Mouse (Mus musculus): ENCODE results near the gene Sar1b. TPM values are rescaled to one million over a fixed set of nuclear protein-coding genes. Genes with fewer than 3 reads are reported as not detected.

The Sar1b gene
- polyA plus RNA-seq, 1 experiment from 2014 or later, result 112 TPM

GRCm38 (mm10) chr11:51763955-51764354, 468 bp downstream of the Sar1b start:
- Histone ChIP-seq H3K36me3 (ENCODE audit: control insufficient read depth, insufficient read depth, low read length) (no peaks in the 10 kb centered on the region), H3K4me1 (ENCODE audit: control insufficient read depth, insufficient read depth, low read length) (peaks cover 13% of the 10 kb centered on the region), H3K27ac (replicated peaks; ENCODE audit: low read depth, low read length) (no peak overlapping the region), H3K9me3 (ENCODE audit: control insufficient read depth, low read length) (no peaks in the 10 kb centered on the region), H3K4me2 (ENCODE audit: low read depth, low read length) (peak overlapping the region; percentile 89), H3K4me3 (ENCODE audit: low read depth, low read length) (peak overlapping the region; percentile 88), H3K9ac (ENCODE audit: low read depth, low read length) (peak overlapping the region; percentile 86), H3K27me3 (replicated peaks; ENCODE audit: control insufficient read depth, insufficient read depth, low read length) (no peaks in the 10 kb centered on the region; the same call in 1 of the 2 replicates)
- WGBS, result 5% methylated on average over 13 of the region's 13 CpGs
- DNase-seq (ENCODE audit: low spot score) (no peak), ATAC-seq (ENCODE audit: low read depth) (no peak)

DNA sequence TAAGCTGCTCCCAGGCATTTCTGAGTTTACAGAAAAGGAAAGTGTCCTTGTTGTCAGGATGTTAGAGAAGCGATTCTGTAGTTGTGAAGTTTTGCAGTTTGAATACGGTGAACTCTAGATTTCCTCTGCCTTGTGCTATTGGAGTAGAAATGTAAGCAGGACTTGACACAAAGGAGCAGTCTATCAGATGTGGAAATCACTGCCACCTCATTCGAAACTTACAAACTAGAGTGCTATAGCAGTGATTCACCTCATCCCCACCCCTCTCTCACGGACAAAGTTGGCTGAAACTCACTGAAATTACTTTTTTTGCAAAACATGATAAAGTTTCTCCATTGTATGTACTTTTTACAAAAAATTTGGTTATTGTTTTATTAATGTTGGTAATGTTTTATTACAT, 1.3 kb downstream of the Sar1b start:
- no peak for ATAC-seq (ENCODE audit: low read depth)
- Histone ChIP-seq H3K4me3 (ENCODE audit: low read depth, low read length) (peak overlapping the region; percentile 88), H3K9ac (ENCODE audit: low read depth, low read length) (peak overlapping the region; percentile 86; the same call in 1 of the 2 replicates), H3K27me3 (replicated peaks; ENCODE audit: control insufficient read depth, insufficient read depth, low read length) (no peaks in the 10 kb centered on the region; the same call in 1 of the 2 replicates), H3K4me1 (ENCODE audit: control insufficient read depth, insufficient read depth, low read length) (peaks cover 13% of the 10 kb centered on the region), H3K9me3 (ENCODE audit: control insufficient read depth, low read length) (no peaks in the 10 kb centered on the region), H3K36me3 (ENCODE audit: control insufficient read depth, insufficient read depth, low read length) (no peaks in the 10 kb centered on the region), H3K4me2 (ENCODE audit: low read depth, low read length) (peak overlapping the region; percentile 89), H3K27ac (replicated peaks; ENCODE audit: low read depth, low read length) (no peak overlapping the region)
- DNase-seq (ENCODE audit: low spot score), result no peak
- WGBS, result 82% methylated on average over 4 of the region's 4 CpGs

- Histone ChIP-seq H3K27ac (replicated peaks; ENCODE audit: low read depth, low read length) (no peak overlapping the region), H3K27me3 (replicated peaks; ENCODE audit: control insufficient read depth, insufficient read depth, low read length) (no peaks in the 10 kb centered on the region), H3K4me1 (ENCODE audit: control insufficient read depth, insufficient read depth, low read length) (peaks cover 13% of the 10 kb centered on the region), H3K4me3 (ENCODE audit: low read depth, low read length) (no peak overlapping the region), H3K9ac (ENCODE audit: low read depth, low read length) (no peak overlapping the region), H3K4me2 (ENCODE audit: low read depth, low read length) (no peak overlapping the region), H3K9me3 (ENCODE audit: control insufficient read depth, low read length) (no peaks in the 10 kb centered on the region), H3K36me3 (ENCODE audit: control insufficient read depth, insufficient read depth, low read length) (no peaks in the 10 kb centered on the region)
- WGBS, result 72% methylated on average over 8 of the region's 8 CpGs
- DNase-seq (ENCODE audit: low spot score), result no peak
- ATAC-seq (ENCODE audit: low read depth), result no peak
These were observed 4.2 kb downstream of the Sar1b start for GRCm38 (mm10) chr11:51767579-51768220.

DNA sequence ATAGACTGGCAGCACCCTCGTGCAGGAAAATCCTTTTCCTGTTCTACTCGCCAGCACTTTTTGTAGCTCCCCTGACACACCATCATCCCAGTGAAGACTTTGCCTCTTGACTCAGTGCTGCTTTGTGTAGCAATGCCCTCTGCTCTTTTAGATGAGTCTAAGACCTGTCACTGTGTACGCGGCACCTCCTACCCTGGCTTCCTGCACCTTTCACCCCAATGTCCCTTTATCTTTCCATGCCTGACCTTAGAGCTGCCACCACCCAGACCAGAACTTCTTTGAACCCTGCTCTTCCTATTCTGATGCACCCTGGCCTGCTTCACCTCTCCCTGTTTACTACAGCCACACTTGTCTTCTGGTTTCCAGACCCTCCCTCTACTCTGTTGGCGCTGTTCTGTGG, 4.8 kb downstream of the Sar1b start:
- Histone ChIP-seq H3K36me3 (ENCODE audit: control insufficient read depth, insufficient read depth, low read length) (no peaks in the 10 kb centered on the region), H3K27ac (replicated peaks; ENCODE audit: low read depth, low read length) (no peak overlapping the region), H3K4me1 (ENCODE audit: control insufficient read depth, insufficient read depth, low read length) (peaks cover 7% of the 10 kb centered on the region), H3K4me3 (ENCODE audit: low read depth, low read length) (no peak overlapping the region), H3K27me3 (replicated peaks; ENCODE audit: control insufficient read depth, insufficient read depth, low read length) (no peaks in the 10 kb centered on the region), H3K4me2 (ENCODE audit: low read depth, low read length) (no peak overlapping the region), H3K9ac (ENCODE audit: low read depth, low read length) (no peak overlapping the region), H3K9me3 (ENCODE audit: control insufficient read depth, low read length) (no peaks in the 10 kb centered on the region)
- 86% methylated on average over 5 of the region's 5 CpGs for WGBS
- DNase-seq (ENCODE audit: low spot score), result no peak
- ATAC-seq (ENCODE audit: low read depth), result no peak

DNA sequence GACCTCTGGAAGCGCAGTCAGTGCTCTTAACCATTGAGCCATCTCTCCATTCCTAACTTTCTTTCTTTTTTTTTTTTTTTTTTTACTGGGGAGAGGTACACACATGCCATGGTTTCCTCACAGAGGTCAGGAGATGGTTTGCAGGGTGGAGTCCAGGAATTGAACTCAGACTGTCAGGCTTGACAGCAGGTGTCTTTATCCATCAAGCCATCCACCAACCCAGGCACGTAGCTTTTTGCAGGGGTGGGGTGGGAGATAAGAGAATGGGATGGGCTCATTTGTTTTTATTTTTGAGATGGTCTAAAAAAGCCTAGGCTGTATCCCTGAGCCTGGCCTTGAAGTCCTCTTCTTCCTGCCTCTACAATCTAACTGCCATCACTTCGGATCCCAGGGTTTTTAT, 12.0 kb downstream of the Sar1b start:
- Histone ChIP-seq H3K4me2 (ENCODE audit: low read depth, low read length) (no peak overlapping the region), H3K9ac (ENCODE audit: low read depth, low read length) (no peak overlapping the region), H3K4me3 (ENCODE audit: low read depth, low read length) (no peak overlapping the region), H3K27me3 (replicated peaks; ENCODE audit: control insufficient read depth, insufficient read depth, low read length) (no peaks in the 10 kb centered on the region), H3K4me1 (ENCODE audit: control insufficient read depth, insufficient read depth, low read length) (no peaks in the 10 kb centered on the region), H3K9me3 (ENCODE audit: control insufficient read depth, low read length) (no peaks in the 10 kb centered on the region), H3K36me3 (ENCODE audit: control insufficient read depth, insufficient read depth, low read length) (peaks cover 17% of the 10 kb centered on the region), H3K27ac (replicated peaks; ENCODE audit: low read depth, low read length) (no peak overlapping the region)
- no peak for ATAC-seq (ENCODE audit: low read depth)
- WGBS, result 91% methylated on average over 3 of the region's 3 CpGs
- DNase-seq (ENCODE audit: low spot score), result no peak

GRCm38 (mm10) chr11:51777478-51777877, 14.0 kb downstream of the Sar1b start:
- H3K27ac ChIP-seq (replicated peaks; ENCODE audit: low read depth, low read length), result no peak overlapping the region
- H3K27me3 ChIP-seq (replicated peaks; ENCODE audit: control insufficient read depth, insufficient read depth, low read length), result no peaks in the 10 kb centered on the region
- H3K9ac ChIP-seq (ENCODE audit: low read depth, low read length), result no peak overlapping the region
- H3K4me1 ChIP-seq (ENCODE audit: control insufficient read depth, insufficient read depth, low read length), result no peaks in the 10 kb centered on the region
- WGBS, result 85% methylated on average over 5 of the region's 5 CpGs
- H3K36me3 ChIP-seq (ENCODE audit: control insufficient read depth, insufficient read depth, low read length), result peaks cover 36% of the 10 kb centered on the region
- no peak overlapping the region for H3K4me2 ChIP-seq (ENCODE audit: low read depth, low read length)
- DNase-seq (ENCODE audit: low spot score) (no peak), ATAC-seq (ENCODE audit: low read depth) (no peak)
- H3K4me3 ChIP-seq (ENCODE audit: low read depth, low read length), result no peak overlapping the region
- H3K9me3 ChIP-seq (ENCODE audit: control insufficient read depth, low read length), result no peaks in the 10 kb centered on the region

DNA sequence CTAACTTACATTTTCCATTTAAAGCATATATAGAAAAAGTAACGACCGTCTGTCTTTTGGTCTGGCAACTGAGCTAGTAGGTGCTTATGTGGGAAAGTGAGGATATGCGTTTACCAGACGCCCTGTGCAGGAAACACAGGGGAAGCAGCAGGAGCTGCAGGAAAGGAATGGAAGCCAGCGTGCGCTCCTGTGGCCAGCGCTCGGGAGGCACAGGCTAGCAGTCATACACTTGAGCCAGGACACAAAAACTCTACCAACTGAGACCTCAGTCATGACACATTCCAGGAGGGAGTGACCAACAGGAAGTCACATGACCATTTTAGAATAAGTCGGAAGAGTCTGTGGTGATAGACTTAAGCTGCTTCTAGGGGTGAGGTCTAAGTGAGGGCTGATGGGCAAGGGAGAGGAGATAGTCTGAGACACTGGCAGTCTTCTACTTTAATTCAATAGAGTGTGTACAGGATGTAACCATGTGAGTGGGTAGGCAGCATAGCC, 17.3 kb downstream of the Sar1b start:
- Histone ChIP-seq H3K36me3 (ENCODE audit: control insufficient read depth, insufficient read depth, low read length) (peaks cover 60% of the 10 kb centered on the region), H3K4me2 (ENCODE audit: low read depth, low read length) (no peak overlapping the region), H3K4me1 (ENCODE audit: control insufficient read depth, insufficient read depth, low read length) (no peaks in the 10 kb centered on the region), H3K27me3 (replicated peaks; ENCODE audit: control insufficient read depth, insufficient read depth, low read length) (no peaks in the 10 kb centered on the region), H3K4me3 (ENCODE audit: low read depth, low read length) (no peak overlapping the region), H3K27ac (replicated peaks; ENCODE audit: low read depth, low read length) (no peak overlapping the region), H3K9ac (ENCODE audit: low read depth, low read length) (no peak overlapping the region), H3K9me3 (ENCODE audit: control insufficient read depth, low read length) (no peaks in the 10 kb centered on the region)
- 84% methylated on average over 9 of the region's 9 CpGs for WGBS
- ATAC-seq (ENCODE audit: low read depth) (no peak), DNase-seq (ENCODE audit: low spot score) (no peak)

- Histone ChIP-seq H3K27ac (replicated peaks; ENCODE audit: low read depth, low read length) (no peak overlapping the region), H3K4me3 (ENCODE audit: low read depth, low read length) (no peak overlapping the region), H3K36me3 (ENCODE audit: control insufficient read depth, insufficient read depth, low read length) (peaks cover 70% of the 10 kb centered on the region), H3K4me2 (ENCODE audit: low read depth, low read length) (no peak overlapping the region), H3K9me3 (ENCODE audit: control insufficient read depth, low read length) (no peaks in the 10 kb centered on the region), H3K27me3 (replicated peaks; ENCODE audit: control insufficient read depth, insufficient read depth, low read length) (no peaks in the 10 kb centered on the region), H3K9ac (ENCODE audit: low read depth, low read length) (no peak overlapping the region), H3K4me1 (ENCODE audit: control insufficient read depth, insufficient read depth, low read length) (no peaks in the 10 kb centered on the region)
- no peak for ATAC-seq (ENCODE audit: low read depth)
- WGBS, result 90% methylated on average over 6 of the region's 6 CpGs
- DNase-seq (ENCODE audit: low spot score), result no peak
These were observed 19.2 kb downstream of the Sar1b start for GRCm38 (mm10) chr11:51782721-51783120.

GRCm38 (mm10) chr11:51785926-51786325, 22.4 kb downstream of the Sar1b start:
- ATAC-seq (ENCODE audit: low read depth) (no peak), DNase-seq (ENCODE audit: low spot score) (no peak)
- Histone ChIP-seq H3K27ac (replicated peaks; ENCODE audit: low read depth, low read length) (no peak overlapping the region), H3K9me3 (ENCODE audit: control insufficient read depth, low read length) (no peaks in the 10 kb centered on the region), H3K4me1 (ENCODE audit: control insufficient read depth, insufficient read depth, low read length) (no peaks in the 10 kb centered on the region), H3K4me2 (ENCODE audit: low read depth, low read length) (no peak overlapping the region), H3K4me3 (ENCODE audit: low read depth, low read length) (no peak overlapping the region), H3K9ac (ENCODE audit: low read depth, low read length) (no peak overlapping the region), H3K27me3 (replicated peaks; ENCODE audit: control insufficient read depth, insufficient read depth, low read length) (no peaks in the 10 kb centered on the region), H3K36me3 (ENCODE audit: control insufficient read depth, insufficient read depth, low read length) (peaks cover 75% of the 10 kb centered on the region)
- WGBS, result 89% methylated on average over 6 of the region's 6 CpGs
